Mouse (Mus musculus) heart, adult 2 months (tissue): ENCODE results near the gene Trim15.

Experiments used
- CTCF ChIP-seq: fragments of 200-600 bp; IDR thresholded peaks from 2 replicates; pipeline ENCODE4 v1.8.1; 2022; ENCODE audit warnings: antibody characterized with exemption, mild to moderate bottlenecking, moderate library complexity
- EP300 ChIP-seq: fragments of 200-500 bp; IDR thresholded peaks from 2 replicates; pipeline ENCODE4 v1.6.1; 2011; ENCODE audit warnings: low read depth, low read length, control low read depth; ENCODE audit not compliant: insufficient read depth

GRCm38 (mm10) chr17:36909802-36910201 lies 42.8 kb upstream of the Trim15 start:
- TF ChIP-seq CTCF: no peak
- no peak for TF ChIP-seq EP300
